ENCODE assay signal across 18 mouse cellular contexts in genomic region chr11:106324858-106325257, GRCm38 (mm10). TPM values are rescaled to one million over a fixed set of nuclear protein-coding genes. Genes with fewer than 3 reads are reported as not detected.
A peak's percentile ranks its signal among the peaks of the same experiment; 100 is the strongest.
DNase-seq lines count a peak whose midpoint lies in the region; ATAC-seq and TF ChIP-seq lines count a peak whose summit lies in the region.
"Had no signal": no experiment of that assay in that cellular context is flagged by ENCODE, and none has a peak within 500 bp of the region (broad histone marks: within the 10 kb centered on the region; RNA-seq: fewer than 3 reads in every experiment).

No protein-coding gene starts in this region.

- TF ChIP-seq POLR2A in spleen, adult 2 months (IDR thresholded peaks at IDR 0.05; ENCODE audit: low read depth, low read length) = no peak

- H3K4me1 ChIP-seq in intestine, embryonic 16.5 days (ENCODE audit: control insufficient read depth, insufficient read depth, low read length) = no peaks in the 10 kb centered on the region
- H3K4me1 ChIP-seq in intestine, postnatal 0 days (replicated peaks; ENCODE audit: control insufficient read depth, insufficient read depth, low read length) = no peaks in the 10 kb centered on the region
- H3K4me1 ChIP-seq in kidney, embryonic 16.5 days (ENCODE audit: insufficient read depth, low read length) = peaks cover 29% of the 10 kb centered on the region
- peaks cover 22% of the 10 kb centered on the region; the same call in 1 of the 2 replicates for H3K4me1 ChIP-seq in spleen, adult 2 months (ENCODE audit: control insufficient read depth, insufficient read depth, insufficient read length)

- peak overlapping the region; percentile 10; the same call in 1 of the 2 replicates for H3K9ac ChIP-seq in intestine, embryonic 16.5 days (ENCODE audit: low read depth, low read length)
- no peak overlapping the region for H3K9ac ChIP-seq in intestine, postnatal 0 days (ENCODE audit: low read depth, low read length)
- H3K9ac ChIP-seq in kidney, embryonic 16.5 days (replicated peaks; ENCODE audit: low read length) = peak overlapping the region; percentile 41
- H3K9ac ChIP-seq: embryonic facial prominence, embryonic 13.5 days; forebrain, postnatal 0 days had no signal

- no peak overlapping the region for H3K4me3 ChIP-seq in intestine, embryonic 16.5 days (ENCODE audit: low read length)
- no peak overlapping the region for H3K4me3 ChIP-seq in intestine, postnatal 0 days (ENCODE audit: low read depth, low read length)
- no peak overlapping the region for H3K4me3 ChIP-seq in kidney, embryonic 16.5 days (ENCODE audit: low read length)
- peak overlapping the region; percentile 17; the same call in 1 of the 2 replicates for H3K4me3 ChIP-seq in spleen, adult 2 months (ENCODE audit: extremely low read depth, insufficient read depth, insufficient read length)
- H3K4me3 ChIP-seq: embryonic facial prominence, embryonic 13.5 days had no signal

- DNase-seq in Patski (ENCODE audit: low read depth, low spot score) = peak; percentile 50
- DNase-seq in spleen, adult 2 months (ENCODE audit: low read depth in 1 of 2, low spot score in 2 of 2) = peak; percentile 78 to 89
- no peak for DNase-seq in frontal cortex, postnatal 14 days (ENCODE audit: low spot score in 2 of 2)
- DNase-seq in right cerebral cortex, postnatal 25 days = no peak
- DNase-seq: cerebellum, adult 11 months; forebrain, postnatal 0 days; heart, adult 11 months; heart, postnatal 36 days; thymus, adult 2 months had no signal

- no peak for ATAC-seq in intestine, embryonic 16.5 days
- ATAC-seq in intestine, postnatal 0 days = no peak
- no peak for ATAC-seq in Patski
- ATAC-seq in kidney, embryonic 16.5 days (ENCODE audit: low FRiP score, low TSS enrichment) = peak; percentile 72
- ATAC-seq in megakaryocyte-erythroid progenitor cell, adult 5-6 weeks (replicated peaks; ENCODE audit: low FRiP score, low TSS enrichment, poor library complexity, severe bottlenecking) = no peak
- ATAC-seq: forebrain, postnatal 0 days had no signal

- 72% methylated on average over 5 of the region's 5 CpGs for WGBS in intestine, embryonic 16.5 days
- whole genome bisulfite sequencing in intestine, postnatal 0 days = 68% methylated on average over 5 of the region's 5 CpGs
- WGBS in kidney, embryonic 16.5 days = 12% methylated on average over 5 of the region's 5 CpGs
- WGBS in spleen, adult 2 months = 46% methylated on average over 5 of the region's 5 CpGs

- H3K9me3 ChIP-seq in intestine, embryonic 16.5 days (ENCODE audit: control insufficient read depth, low read length) = no peaks in the 10 kb centered on the region
- no peaks in the 10 kb centered on the region for H3K9me3 ChIP-seq in intestine, postnatal 0 days (ENCODE audit: control insufficient read depth)
- H3K9me3 ChIP-seq in kidney, embryonic 16.5 days (ENCODE audit: low read length) = no peaks in the 10 kb centered on the region
- H3K9me3 ChIP-seq: embryonic facial prominence, embryonic 13.5 days had no signal

- no peak overlapping the region for H3K27ac ChIP-seq in intestine, embryonic 16.5 days (ENCODE audit: low read length)
- no peak overlapping the region for H3K27ac ChIP-seq in intestine, postnatal 0 days (ENCODE audit: low read depth, low read length)
- peak overlapping the region; percentile 89 for H3K27ac ChIP-seq in kidney, embryonic 16.5 days (ENCODE audit: low read length)
- H3K27ac ChIP-seq in spleen, adult 2 months (ENCODE audit: insufficient read depth, low read length) = peak overlapping the region; percentile 94
- H3K27ac ChIP-seq: embryonic facial prominence, embryonic 13.5 days had no signal

- TF ChIP-seq CTCF in intestine, postnatal 0 days (IDR thresholded peaks at IDR 0.05; ENCODE audit: low read depth) = no peak
- TF ChIP-seq CTCF in Patski (IDR thresholded peaks at IDR 0.05) = no peak
- no peak for TF ChIP-seq CTCF in spleen, adult 2 months (IDR thresholded peaks at IDR 0.05; ENCODE audit: extremely low read depth, insufficient read depth, insufficient read length, insufficient replicate concordance)

- CTCF ChIA-PET in Patski (lab: Charles Lee) = interaction anchor here (1.0 to 2.1 kb wide), 5 partner anchors 11 to 68 kb away, joined by 3 to 10 read pairs (median 4); partner anchors contain the start of genes Cd79b, Psmc5 and Tcam1

- no peak overlapping the region for H3K4me2 ChIP-seq in intestine, embryonic 16.5 days (ENCODE audit: low read depth, low read length)
- H3K4me2 ChIP-seq in intestine, postnatal 0 days (replicated peaks; ENCODE audit: low read depth) = no peak overlapping the region
- no peak overlapping the region for H3K4me2 ChIP-seq in kidney, embryonic 16.5 days (replicated peaks; ENCODE audit: low read depth, low read length)
- H3K4me2 ChIP-seq: embryonic facial prominence, embryonic 13.5 days had no signal

- H3K36me3 ChIP-seq in intestine, embryonic 16.5 days (ENCODE audit: control insufficient read depth, insufficient read depth, low read length) = no peaks in the 10 kb centered on the region
- H3K36me3 ChIP-seq in intestine, postnatal 0 days (ENCODE audit: control insufficient read depth, insufficient read depth) = no peaks in the 10 kb centered on the region
- no peaks in the 10 kb centered on the region for H3K36me3 ChIP-seq in kidney, embryonic 16.5 days (ENCODE audit: insufficient read depth, low read length)
- no peaks in the 10 kb centered on the region for H3K36me3 ChIP-seq in spleen, adult 2 months (ENCODE audit: control insufficient read depth, insufficient read depth, low read length)
- H3K36me3 ChIP-seq: embryonic facial prominence, embryonic 13.5 days had no signal

- POLR2A ChIA-PET in Patski (lab: Charles Lee) = interaction anchor here (1.1 kb wide), 1 partner anchor 22 kb away, joined by 3 read pairs; no protein-coding TSS in a partner anchor

- in situ Hi-C loops in Patski (cut with MboI; ENCODE audit: low pct_unique_long_range_greater_than_20kb) = loop anchor here (5.0 kb wide), 2 partner anchors 43 to 67 kb away; no protein-coding TSS in a partner anchor

- H3K27me3 ChIP-seq in intestine, embryonic 16.5 days (replicated peaks; ENCODE audit: control insufficient read depth, insufficient read depth, low read length) = no peaks in the 10 kb centered on the region
- H3K27me3 ChIP-seq in intestine, postnatal 0 days (replicated peaks; ENCODE audit: control insufficient read depth, insufficient read depth, low read length) = no peaks in the 10 kb centered on the region
- no peaks in the 10 kb centered on the region for H3K27me3 ChIP-seq in Patski
- H3K27me3 ChIP-seq in kidney, embryonic 16.5 days (ENCODE audit: insufficient read depth, low read length) = no peaks in the 10 kb centered on the region
- H3K27me3 ChIP-seq in spleen, adult 2 months (ENCODE audit: control insufficient read depth, insufficient read depth, low read length) = no peaks in the 10 kb centered on the region
- H3K27me3 ChIP-seq: embryonic facial prominence, embryonic 13.5 days had no signal

RNA-seq across cellular contexts. Expression of gene Cd79b, which starts 10.3 kb away (rescaled TPM):
- polyA plus RNA-seq in intestine, embryonic 16.5 days (2015; fragmentation: Nextera tagmentation; extraction: Ambion mirVana) = 3.0 and 4.4 TPM in 2 replicates
- 1.3 and 1.5 TPM in 2 replicates for polyA plus RNA-seq in intestine, postnatal 0 days (2015; fragmentation: Nextera tagmentation; extraction: Ambion mirVana)
- 0.06 TPM for polyA plus RNA-seq in Patski (2021)
- polyA plus RNA-seq in kidney, embryonic 16.5 days (2015; fragmentation: Nextera tagmentation; extraction: Ambion mirVana) = 6.9 and 7.2 TPM in 2 replicates
- polyA plus RNA-seq in spleen, adult 2 months (2012; rRNA removed) = 556 and 588 TPM in 2 replicates
- 5.1 and 21.6 TPM in 2 replicates for total RNA-seq in megakaryocyte-erythroid progenitor cell, adult 5-6 weeks (2014; fragmentation: Nextera tagmentation)
- total RNA-seq in megakaryocyte-erythroid progenitor cell, adult 5-6 weeks (2017) = 1.4 and 3.5 TPM in 2 replicates

RNA-seq across cellular contexts. Expression of gene Gh, which starts 23.2 kb away (rescaled TPM):
- not detected in 2 replicates for polyA plus RNA-seq in intestine, embryonic 16.5 days (2015; fragmentation: Nextera tagmentation; extraction: Ambion mirVana)
- polyA plus RNA-seq in intestine, postnatal 0 days (2015; fragmentation: Nextera tagmentation; extraction: Ambion mirVana) = not detected in 2 replicates
- polyA plus RNA-seq in Patski (2021) = not detected
- polyA plus RNA-seq in kidney, embryonic 16.5 days (2015; fragmentation: Nextera tagmentation; extraction: Ambion mirVana) = not detected in 2 replicates
- polyA plus RNA-seq in spleen, adult 2 months (2012; rRNA removed) = 4.7 and 5.4 TPM in 2 replicates
- not detected in 2 replicates for total RNA-seq in megakaryocyte-erythroid progenitor cell, adult 5-6 weeks (2014; fragmentation: Nextera tagmentation)
- total RNA-seq in megakaryocyte-erythroid progenitor cell, adult 5-6 weeks (2017) = not detected in 2 replicates
- total RNA-seq: adrenal gland, postnatal 36 days; forebrain, postnatal 0 days; heart, postnatal 36 days; monocyte, adult 5-6 weeks had no signal
- polyA plus RNA-seq: embryonic facial prominence, embryonic 13.5 days; forebrain, postnatal 0 days; inflammation-experienced regulatory T-cells, adult 6 months; limb, embryonic 14.5 days had no signal

RNA-seq across cellular contexts. Expression of gene Scn4a, which starts 28.2 kb away (rescaled TPM):
- 0.02 TPM in 1 of 2 replicates, not detected in the other for polyA plus RNA-seq in intestine, embryonic 16.5 days (2015; fragmentation: Nextera tagmentation; extraction: Ambion mirVana)
- 0.01 TPM in 1 of 2 replicates, not detected in the other for polyA plus RNA-seq in intestine, postnatal 0 days (2015; fragmentation: Nextera tagmentation; extraction: Ambion mirVana)
- 0.08 TPM for polyA plus RNA-seq in Patski (2021)
- 0.41 and 0.47 TPM in 2 replicates for polyA plus RNA-seq in kidney, embryonic 16.5 days (2015; fragmentation: Nextera tagmentation; extraction: Ambion mirVana)
- 6.1 and 6.5 TPM in 2 replicates for polyA plus RNA-seq in spleen, adult 2 months (2012; rRNA removed)
- 0.11 TPM in 1 of 2 replicates, not detected in the other for total RNA-seq in megakaryocyte-erythroid progenitor cell, adult 5-6 weeks (2014; fragmentation: Nextera tagmentation)
- total RNA-seq in megakaryocyte-erythroid progenitor cell, adult 5-6 weeks (2017) = not detected in 2 replicates
- total RNA-seq: forebrain, postnatal 0 days had no signal

RNA-seq across cellular contexts. Expression of gene Prr29, which starts 40.4 kb away (rescaled TPM):
- polyA plus RNA-seq in intestine, embryonic 16.5 days (2015; fragmentation: Nextera tagmentation; extraction: Ambion mirVana) = 0.53 and 0.54 TPM in 2 replicates
- 0.52 and 0.97 TPM in 2 replicates for polyA plus RNA-seq in intestine, postnatal 0 days (2015; fragmentation: Nextera tagmentation; extraction: Ambion mirVana)
- not detected for polyA plus RNA-seq in Patski (2021)
- polyA plus RNA-seq in kidney, embryonic 16.5 days (2015; fragmentation: Nextera tagmentation; extraction: Ambion mirVana) = 0.36 and 0.39 TPM in 2 replicates
- 0.55 and 0.82 TPM in 2 replicates for polyA plus RNA-seq in spleen, adult 2 months (2012; rRNA removed)
- total RNA-seq in megakaryocyte-erythroid progenitor cell, adult 5-6 weeks (2014; fragmentation: Nextera tagmentation) = 4.6 TPM in 1 of 2 replicates, not detected in the other
- not detected in 2 replicates for total RNA-seq in megakaryocyte-erythroid progenitor cell, adult 5-6 weeks (2017)
- total RNA-seq: adrenal gland, postnatal 36 days; forebrain, postnatal 0 days; monocyte, adult 5-6 weeks had no signal
- polyA plus RNA-seq: embryonic facial prominence, embryonic 13.5 days had no signal

RNA-seq across cellular contexts. Expression of gene Tcam1, which starts 48.4 kb away (rescaled TPM):
- polyA plus RNA-seq in intestine, embryonic 16.5 days (2015; fragmentation: Nextera tagmentation; extraction: Ambion mirVana) = 0.20 and 0.27 TPM in 2 replicates
- polyA plus RNA-seq in intestine, postnatal 0 days (2015; fragmentation: Nextera tagmentation; extraction: Ambion mirVana) = 0.09 TPM in 1 of 2 replicates, not detected in the other
- polyA plus RNA-seq in Patski (2021) = 0.37 TPM
- polyA plus RNA-seq in kidney, embryonic 16.5 days (2015; fragmentation: Nextera tagmentation; extraction: Ambion mirVana) = 0.81 and 1.0 TPM in 2 replicates
- 0.11 and 0.14 TPM in 2 replicates for polyA plus RNA-seq in spleen, adult 2 months (2012; rRNA removed)
- total RNA-seq in megakaryocyte-erythroid progenitor cell, adult 5-6 weeks (2014; fragmentation: Nextera tagmentation) = 1.4 and 3.5 TPM in 2 replicates
- total RNA-seq in megakaryocyte-erythroid progenitor cell, adult 5-6 weeks (2017) = 2.1 and 3.7 TPM in 2 replicates
- total RNA-seq: heart, postnatal 36 days; monocyte, adult 5-6 weeks had no signal

Comparison
In these comparisons a context has a peak if more than half of its experiments do, and no peak if none do; other contexts are left out.
1. H3K27ac ChIP-seq: peak in kidney, embryonic 16.5 days (single experiment) and spleen, adult 2 months (single experiment); none in intestine, embryonic 16.5 days (single experiment) and intestine, postnatal 0 days (single experiment).
2. DNase-seq: peak in Patski (single experiment) and spleen, adult 2 months (2 of 2); none in frontal cortex, postnatal 14 days (0 of 2) and right cerebral cortex, postnatal 25 days (single experiment).
3. RNA of gene Cd79b, which starts 10.3 kb away (polyA plus RNA-seq): 556 to 588 TPM in spleen, adult 2 months; 6.9 to 7.2 TPM in kidney, embryonic 16.5 days, 3.0 to 4.4 TPM in intestine, embryonic 16.5 days, 1.3 to 1.5 TPM in intestine, postnatal 0 days and 0.06 TPM in Patski (single experiment); every median in the first group is over 10 times any median in the second.